Mouse (Mus musculus): Measurements from ENCODE around the gene Ikbkg. TPM values are rescaled to one million over a fixed set of nuclear protein-coding genes. Genes with fewer than 3 reads are reported as not detected.
A peak's percentile ranks its signal among the peaks of the same experiment; 100 is the strongest.

Ikbkg gene
- polyA plus RNA-seq, 1 experiment from 2014 or later, result 23.9 TPM

- Histone ChIP-seq H3K27me3 (ENCODE audit: control insufficient read depth, insufficient read depth, low read length) (no peaks in the 10 kb centered on the region), H3K27ac (replicated peaks; ENCODE audit: low read depth, low read length) (no peak overlapping the region), H3K9ac (replicated peaks; ENCODE audit: low read length) (no peak overlapping the region), H3K4me2 (ENCODE audit: low read length) (no peak overlapping the region), H3K4me1 (ENCODE audit: control insufficient read depth, insufficient read depth, low read length) (no peaks in the 10 kb centered on the region), H3K9me3 (ENCODE audit: control insufficient read depth, low read length) (no peaks in the 10 kb centered on the region), H3K4me3 (replicated peaks; ENCODE audit: low read depth, low read length) (no peak overlapping the region), H3K36me3 (ENCODE audit: control insufficient read depth, insufficient read depth, low read length) (peaks cover 10% of the 10 kb centered on the region)
- ATAC-seq (ENCODE audit: low FRiP score, low TSS enrichment) (no peak), DNase-seq (no peak)
- WGBS, result 90% methylated on average over 2 of the region's 2 CpGs
Observed at GRCm38 (mm10) chrX:74384451-74384850, 8.6 kb upstream of the Ikbkg start.

- Histone ChIP-seq H3K4me1 (ENCODE audit: control insufficient read depth, insufficient read depth, low read length) (no peaks in the 10 kb centered on the region), H3K4me3 (replicated peaks; ENCODE audit: low read depth, low read length) (no peak overlapping the region), H3K4me2 (ENCODE audit: low read length) (no peak overlapping the region), H3K9me3 (ENCODE audit: control insufficient read depth, low read length) (no peaks in the 10 kb centered on the region), H3K36me3 (ENCODE audit: control insufficient read depth, insufficient read depth, low read length) (peaks cover 10% of the 10 kb centered on the region), H3K27ac (replicated peaks; ENCODE audit: low read depth, low read length) (no peak overlapping the region), H3K27me3 (ENCODE audit: control insufficient read depth, insufficient read depth, low read length) (no peaks in the 10 kb centered on the region), H3K9ac (replicated peaks; ENCODE audit: low read length) (no peak overlapping the region)
- ATAC-seq (ENCODE audit: low FRiP score, low TSS enrichment), result no peak
- DNase-seq, result no peak
Observed at GRCm38 (mm10) chrX:74388153-74388552, 4.9 kb upstream of the Ikbkg start.

GRCm38 (mm10) chrX:74400136-74400535 is 7.0 kb downstream of the Ikbkg start:
- Histone ChIP-seq H3K9ac (replicated peaks; ENCODE audit: low read length) (no peak overlapping the region), H3K27ac (replicated peaks; ENCODE audit: low read depth, low read length) (no peak overlapping the region), H3K27me3 (ENCODE audit: control insufficient read depth, insufficient read depth, low read length) (no peaks in the 10 kb centered on the region), H3K4me1 (ENCODE audit: control insufficient read depth, insufficient read depth, low read length) (no peaks in the 10 kb centered on the region), H3K4me2 (ENCODE audit: low read length) (no peak overlapping the region), H3K4me3 (replicated peaks; ENCODE audit: low read depth, low read length) (no peak overlapping the region), H3K9me3 (ENCODE audit: control insufficient read depth, low read length) (no peaks in the 10 kb centered on the region), H3K36me3 (ENCODE audit: control insufficient read depth, insufficient read depth, low read length) (no peaks in the 10 kb centered on the region)
- WGBS, result 77% methylated on average over 3 of the region's 3 CpGs
- DNase-seq, result no peak
- no peak for ATAC-seq (ENCODE audit: low FRiP score, low TSS enrichment)

GRCm38 (mm10) chrX:74408340-74408739 is 15.2 kb downstream of the Ikbkg start:
- no peak for ATAC-seq (ENCODE audit: low FRiP score, low TSS enrichment)
- H3K4me1 ChIP-seq (ENCODE audit: control insufficient read depth, insufficient read depth, low read length), result no peaks in the 10 kb centered on the region
- WGBS, result 23% methylated on average over 2 of the region's 2 CpGs
- H3K27ac ChIP-seq (replicated peaks; ENCODE audit: low read depth, low read length), result no peak overlapping the region
- no peaks in the 10 kb centered on the region for H3K9me3 ChIP-seq (ENCODE audit: control insufficient read depth, low read length)
- no peaks in the 10 kb centered on the region for H3K27me3 ChIP-seq (ENCODE audit: control insufficient read depth, insufficient read depth, low read length)
- DNase-seq, result peak; percentile 27
- H3K9ac ChIP-seq (replicated peaks; ENCODE audit: low read length), result no peak overlapping the region
- no peak overlapping the region for H3K4me3 ChIP-seq (replicated peaks; ENCODE audit: low read depth, low read length)
- no peaks in the 10 kb centered on the region for H3K36me3 ChIP-seq (ENCODE audit: control insufficient read depth, insufficient read depth, low read length)
- H3K4me2 ChIP-seq (ENCODE audit: low read length), result no peak overlapping the region

- H3K4me2 ChIP-seq (ENCODE audit: low read length), result no peak overlapping the region
- ATAC-seq (ENCODE audit: low FRiP score, low TSS enrichment) (peak; percentile 62; the same call in 1 of the 2 replicates), DNase-seq (peak; percentile 88)
- no peak overlapping the region for H3K4me3 ChIP-seq (replicated peaks; ENCODE audit: low read depth, low read length)
- H3K36me3 ChIP-seq (ENCODE audit: control insufficient read depth, insufficient read depth, low read length), result no peaks in the 10 kb centered on the region
- H3K9me3 ChIP-seq (ENCODE audit: control insufficient read depth, low read length), result no peaks in the 10 kb centered on the region
- H3K4me1 ChIP-seq (ENCODE audit: control insufficient read depth, insufficient read depth, low read length), result no peaks in the 10 kb centered on the region
- no peak overlapping the region for H3K9ac ChIP-seq (replicated peaks; ENCODE audit: low read length)
- H3K27me3 ChIP-seq (ENCODE audit: control insufficient read depth, insufficient read depth, low read length), result no peaks in the 10 kb centered on the region
- H3K27ac ChIP-seq (replicated peaks; ENCODE audit: low read depth, low read length), result no peak overlapping the region
Observed at GRCm38 (mm10) chrX:74413377-74413776, 20.3 kb downstream of the Ikbkg start.

GRCm38 (mm10) chrX:74424443-74424842 is 31.4 kb downstream of the Ikbkg start:
- Histone ChIP-seq H3K27ac (replicated peaks; ENCODE audit: low read depth, low read length) (no peak overlapping the region), H3K4me3 (replicated peaks; ENCODE audit: low read depth, low read length) (no peak overlapping the region)
- no peak for ATAC-seq (ENCODE audit: low FRiP score, low TSS enrichment)

GRCm38 (mm10) chrX:74425195-74425594 is 32.1 kb downstream of the Ikbkg start:
- WGBS, result 88% methylated on average over 4 of the region's 4 CpGs

More at GRCm38 (mm10) chrX:74424443-74424842, 31.4 kb downstream of the Ikbkg start:
- no peaks in the 10 kb centered on the region for H3K4me1 ChIP-seq (ENCODE audit: control insufficient read depth, insufficient read depth, low read length)
- no peaks in the 10 kb centered on the region for H3K27me3 ChIP-seq (ENCODE audit: control insufficient read depth, insufficient read depth, low read length)
- H3K9me3 ChIP-seq (ENCODE audit: control insufficient read depth, low read length), result no peaks in the 10 kb centered on the region
- H3K9ac ChIP-seq (replicated peaks; ENCODE audit: low read length), result no peak overlapping the region
- DNase-seq, result no peak
- H3K36me3 ChIP-seq (ENCODE audit: control insufficient read depth, insufficient read depth, low read length), result no peaks in the 10 kb centered on the region
- H3K4me2 ChIP-seq (ENCODE audit: low read length), result no peak overlapping the region

GRCm38 (mm10) chrX:74426256-74426655 is 33.2 kb downstream of the Ikbkg start:
- Histone ChIP-seq H3K9ac (replicated peaks; ENCODE audit: low read length) (no peak overlapping the region), H3K27me3 (ENCODE audit: control insufficient read depth, insufficient read depth, low read length) (no peaks in the 10 kb centered on the region), H3K9me3 (ENCODE audit: control insufficient read depth, low read length) (no peaks in the 10 kb centered on the region), H3K36me3 (ENCODE audit: control insufficient read depth, insufficient read depth, low read length) (no peaks in the 10 kb centered on the region), H3K27ac (replicated peaks; ENCODE audit: low read depth, low read length) (no peak overlapping the region), H3K4me1 (ENCODE audit: control insufficient read depth, insufficient read depth, low read length) (no peaks in the 10 kb centered on the region), H3K4me2 (ENCODE audit: low read length) (no peak overlapping the region), H3K4me3 (replicated peaks; ENCODE audit: low read depth, low read length) (no peak overlapping the region)
- WGBS, result 76% methylated on average over 1 of the region's 1 CpGs
- no peak for DNase-seq
- no peak for ATAC-seq (ENCODE audit: low FRiP score, low TSS enrichment)

More at GRCm38 (mm10) chrX:74425195-74425594, 32.1 kb downstream of the Ikbkg start:
- no peaks in the 10 kb centered on the region for H3K36me3 ChIP-seq (ENCODE audit: control insufficient read depth, insufficient read depth, low read length)
- H3K4me2 ChIP-seq (ENCODE audit: low read length), result no peak overlapping the region
- no peaks in the 10 kb centered on the region for H3K4me1 ChIP-seq (ENCODE audit: control insufficient read depth, insufficient read depth, low read length)
- DNase-seq (no peak), ATAC-seq (ENCODE audit: low FRiP score, low TSS enrichment) (no peak)
- H3K27ac ChIP-seq (replicated peaks; ENCODE audit: low read depth, low read length), result no peak overlapping the region
- no peaks in the 10 kb centered on the region for H3K27me3 ChIP-seq (ENCODE audit: control insufficient read depth, insufficient read depth, low read length)
- no peaks in the 10 kb centered on the region for H3K9me3 ChIP-seq (ENCODE audit: control insufficient read depth, low read length)
- no peak overlapping the region for H3K9ac ChIP-seq (replicated peaks; ENCODE audit: low read length)
- no peak overlapping the region for H3K4me3 ChIP-seq (replicated peaks; ENCODE audit: low read depth, low read length)

- no peak overlapping the region for H3K4me3 ChIP-seq (replicated peaks; ENCODE audit: low read depth, low read length)
- H3K27ac ChIP-seq (replicated peaks; ENCODE audit: low read depth, low read length), result no peak overlapping the region
- H3K9ac ChIP-seq (replicated peaks; ENCODE audit: low read length), result no peak overlapping the region
- 82% methylated on average over 3 of the region's 3 CpGs for WGBS
- no peak overlapping the region for H3K4me2 ChIP-seq (ENCODE audit: low read length)
- no peaks in the 10 kb centered on the region for H3K4me1 ChIP-seq (ENCODE audit: control insufficient read depth, insufficient read depth, low read length)
- DNase-seq (no peak), ATAC-seq (ENCODE audit: low FRiP score, low TSS enrichment) (no peak)
- H3K9me3 ChIP-seq (ENCODE audit: control insufficient read depth, low read length), result no peaks in the 10 kb centered on the region
- no peaks in the 10 kb centered on the region for H3K36me3 ChIP-seq (ENCODE audit: control insufficient read depth, insufficient read depth, low read length)
- H3K27me3 ChIP-seq (ENCODE audit: control insufficient read depth, insufficient read depth, low read length), result no peaks in the 10 kb centered on the region
Observed at GRCm38 (mm10) chrX:74427116-74427515, 34.0 kb downstream of the Ikbkg start.
